ENCODE assay signal across 8 mouse cellular contexts in genomic region chr8:121104049-121104818, GRCm38 (mm10). TPM values are rescaled to one million over a fixed set of nuclear protein-coding genes. Genes with fewer than 3 reads are reported as not detected.
A peak's percentile ranks its signal among the peaks of the same experiment; 100 is the strongest.
DNase-seq lines count a peak whose midpoint lies in the region; ATAC-seq and TF ChIP-seq lines count a peak whose summit lies in the region.

No protein-coding gene starts in this region.

- no peak overlapping the region for H3K4me3 ChIP-seq in limb, embryonic 11.5 days (ENCODE audit: low read depth, low read length)
- H3K4me3 ChIP-seq in olfactory bulb, adult 2 months (ENCODE audit: insufficient read depth, low read depth, low read length): no peak overlapping the region

- H3K9ac ChIP-seq in limb, embryonic 11.5 days (ENCODE audit: low read length): no peak overlapping the region

- no peak overlapping the region for H3K27ac ChIP-seq in limb, embryonic 11.5 days (replicated peaks; ENCODE audit: low read depth, low read length)
- no peak overlapping the region for H3K27ac ChIP-seq in olfactory bulb, adult 2 months (ENCODE audit: insufficient read depth, low read depth, low read length)

- TF ChIP-seq CTCF in olfactory bulb, adult 2 months (IDR thresholded peaks at IDR 0.05; ENCODE audit: insufficient read depth, low read depth, low read length): peak; percentile 82

- ATAC-seq in common myeloid progenitor, adult 5-6 weeks (replicated peaks; ENCODE audit: low read depth, poor library complexity, severe bottlenecking): peak; percentile 53; the same call in 1 of the 2 replicates
- ATAC-seq in limb, embryonic 11.5 days (ENCODE audit: insufficient number of reproducible peaks, low FRiP score, low TSS enrichment, low read depth): no peak; the same call in 1 of the 2 replicates

- DNase-seq in A20 (ENCODE audit: low read depth, low spot score) (peak; percentile 73), ZHBTc4 (ENCODE audit: low read depth, low spot score) (peak; percentile 86)
- DNase-seq in gastrocnemius, postnatal 25 days: peak; percentile 44
- peak; percentile 45 to 71 for DNase-seq in kidney, adult 8-10 months
- DNase-seq in limb, embryonic 11.5 days (ENCODE audit: low spot score): peak; percentile 93
- DNase-seq in thymus, postnatal 10 days (ENCODE audit: low spot score in 2 of 2): peak; percentile 34 to 77

- no peak for TF ChIP-seq POLR2A in olfactory bulb, adult 2 months (IDR thresholded peaks at IDR 0.05; ENCODE audit: insufficient read depth, low read depth, low read length)

- H3K4me1 ChIP-seq in limb, embryonic 11.5 days (ENCODE audit: control insufficient read depth, insufficient read depth, low read length): peaks cover 6% of the 10 kb centered on the region
- 0 out of 2 replicates have a peak, but pooled peaks cover 6% of the 10 kb centered on the region for H3K4me1 ChIP-seq in olfactory bulb, adult 2 months (ENCODE audit: control insufficient read depth, insufficient read depth, low read length)

- H3K36me3 ChIP-seq in limb, embryonic 11.5 days (ENCODE audit: control insufficient read depth, insufficient read depth, low read length): peaks cover 20% of the 10 kb centered on the region

- no peak overlapping the region for H3K4me2 ChIP-seq in limb, embryonic 11.5 days (ENCODE audit: low read depth, severe bottlenecking)

- no peaks in the 10 kb centered on the region for H3K27me3 ChIP-seq in limb, embryonic 11.5 days (ENCODE audit: control insufficient read depth, insufficient read depth, low read length)

- H3K9me3 ChIP-seq in limb, embryonic 11.5 days (ENCODE audit: control insufficient read depth, low read length): no peaks in the 10 kb centered on the region

- 49% methylated on average over 17 of the region's 17 CpGs for WGBS in limb, embryonic 11.5 days
- WGBS in olfactory bulb, adult 2 months: 55% methylated on average over 17 of the region's 17 CpGs

RNA-seq across cellular contexts. Expression of gene Mthfsd, which starts 4.0 kb away (rescaled TPM):
- total RNA-seq in common myeloid progenitor, adult 5-6 weeks (2017): 7.1 and 12.0 TPM in 2 replicates
- 10 to 100 TPM; 14.6 to 15.0 TPM for total RNA-seq in gastrocnemius, postnatal 25 days (2021)
- 61.9 and 64.6 TPM in 2 replicates for polyA plus RNA-seq in limb, embryonic 11.5 days (2014; fragmentation: Nextera tagmentation; extraction: Ambion mirVana)
- polyA plus RNA-seq in olfactory bulb, adult 2 months (2012; ENCODE audit: insufficient read depth, insufficient read length, low replicate concordance, missing spikeins): not detected in 2 replicates

RNA-seq across cellular contexts. Expression of gene Foxc2, which starts 11.7 kb away (rescaled TPM):
- total RNA-seq in common myeloid progenitor, adult 5-6 weeks (2017): not detected in 2 replicates
- total RNA-seq in gastrocnemius, postnatal 25 days (2021): under 1 TPM; 0.41 to 0.54 TPM
- polyA plus RNA-seq in limb, embryonic 11.5 days (2014; fragmentation: Nextera tagmentation; extraction: Ambion mirVana): 3.2 and 4.2 TPM in 2 replicates
- polyA plus RNA-seq in olfactory bulb, adult 2 months (2012; ENCODE audit: insufficient read depth, insufficient read length, low replicate concordance, missing spikeins): not detected in 2 replicates

RNA-seq across cellular contexts. Expression of gene Foxf1, which starts 20.0 kb away (rescaled TPM):
- not detected in 2 replicates for total RNA-seq in common myeloid progenitor, adult 5-6 weeks (2017)
- total RNA-seq in gastrocnemius, postnatal 25 days (2021): not detected
- polyA plus RNA-seq in limb, embryonic 11.5 days (2014; fragmentation: Nextera tagmentation; extraction: Ambion mirVana): 0.27 and 0.65 TPM in 2 replicates
- not detected in 2 replicates for polyA plus RNA-seq in olfactory bulb, adult 2 months (2012; ENCODE audit: insufficient read depth, insufficient read length, low replicate concordance, missing spikeins)

RNA-seq across cellular contexts. Expression of gene Foxl1, which starts 23.5 kb away (rescaled TPM):
- total RNA-seq in common myeloid progenitor, adult 5-6 weeks (2017): not detected in 2 replicates
- total RNA-seq in gastrocnemius, postnatal 25 days (2021): not detected
- polyA plus RNA-seq in limb, embryonic 11.5 days (2014; fragmentation: Nextera tagmentation; extraction: Ambion mirVana): 0.07 TPM in 1 of 2 replicates, not detected in the other
- polyA plus RNA-seq in olfactory bulb, adult 2 months (2012; ENCODE audit: insufficient read depth, insufficient read length, low replicate concordance, missing spikeins): not detected in 2 replicates
